Mouse (Mus musculus) cerebellum, postnatal 4 days (tissue): ENCODE data around the gene Gm20517.
A peak's percentile ranks its signal among the peaks of the same experiment; 100 is the strongest.
"Not testable (repeated sequence)": the region's sequence is repeated elsewhere in the genome, so short reads cannot be mapped to it uniquely, and the experiment has no call there.

Experiments used
- DNase-seq, 2 experiments: peaks; one replicate each; pipeline ENCODE4 v3.0.0; 2022; ENCODE audit warnings: low spot score in 2 of 2, mixed read lengths in 1 of 2

Gene Gm20517

GRCm38 (mm10) chr17:47596839-47597164 is 14.6 kb upstream of the Gm20517 start:
- no peak for DNase-seq

- DNase-seq, result no peak
Measured at GRCm38 (mm10) chr17:47597261-47597660, 14.1 kb upstream of the Gm20517 start.

- DNase-seq, result peak in 1 of 2 experiments; percentile 20
Measured at GRCm38 (mm10) chr17:47597838-47598579, 13.4 kb upstream of the Gm20517 start.

GRCm38 (mm10) chr17:47598580-47599304 is 12.6 kb upstream of the Gm20517 start:
- peak in 1 of 2 experiments; percentile 4 for DNase-seq

GRCm38 (mm10) chr17:47599511-47600297 is 11.7 kb upstream of the Gm20517 start:
- no peak for DNase-seq

GRCm38 (mm10) chr17:47600601-47601388 is 10.6 kb upstream of the Gm20517 start:
- DNase-seq, result no peak

- no peak for DNase-seq
Measured at GRCm38 (mm10) chr17:47601389-47601755, 10.0 kb upstream of the Gm20517 start.

- no peak for DNase-seq
Measured at GRCm38 (mm10) chr17:47602289-47602688, 9.1 kb upstream of the Gm20517 start.

GRCm38 (mm10) chr17:47606220-47606619 is 5.2 kb upstream of the Gm20517 start:
- DNase-seq, result no peak

GRCm38 (mm10) chr17:47609182-47609581 is 2.2 kb upstream of the Gm20517 start:
- DNase-seq, result no peak

- DNase-seq, result no peak
Measured at GRCm38 (mm10) chr17:47611661-47611982, 233 bp downstream of the Gm20517 start.

- peak in 1 of 2 experiments; percentile 11 for DNase-seq
Measured at GRCm38 (mm10) chr17:47614018-47614417, 2.6 kb downstream of the Gm20517 start.

GRCm38 (mm10) chr17:47616119-47616518 is 4.7 kb downstream of the Gm20517 start:
- no peak for DNase-seq

- DNase-seq, result no peak
Measured at GRCm38 (mm10) chr17:47616652-47617051, 5.3 kb downstream of the Gm20517 start.

- DNase-seq, result no peak
Measured at GRCm38 (mm10) chr17:47617605-47618307, 6.4 kb downstream of the Gm20517 start.

- DNase-seq, result no peak
Measured at GRCm38 (mm10) chr17:47618556-47619311, 7.3 kb downstream of the Gm20517 start.

- no peak for DNase-seq
Measured at GRCm38 (mm10) chr17:47622912-47623554, 11.6 kb downstream of the Gm20517 start.

GRCm38 (mm10) chr17:47624572-47624971 is 13.2 kb downstream of the Gm20517 start:
- DNase-seq, result not testable (repeated sequence)

- DNase-seq, result no peak
Measured at GRCm38 (mm10) chr17:47625088-47625487, 13.7 kb downstream of the Gm20517 start.

- DNase-seq, result no peak
Measured at GRCm38 (mm10) chr17:47626031-47626430, 14.6 kb downstream of the Gm20517 start.
